Mouse (Mus musculus) layer of hippocampus, adult 9-11 months (tissue): ENCODE results near the gene Dis3.
"Not testable (repeated sequence)": the region's sequence is repeated elsewhere in the genome, so short reads cannot be mapped to it uniquely, and the experiment has no call there.

ENCODE experiments used
- DNase-seq: peaks from one replicate; pipeline ENCODE4 v3.0.0; 2022

The Dis3 gene

DNA sequence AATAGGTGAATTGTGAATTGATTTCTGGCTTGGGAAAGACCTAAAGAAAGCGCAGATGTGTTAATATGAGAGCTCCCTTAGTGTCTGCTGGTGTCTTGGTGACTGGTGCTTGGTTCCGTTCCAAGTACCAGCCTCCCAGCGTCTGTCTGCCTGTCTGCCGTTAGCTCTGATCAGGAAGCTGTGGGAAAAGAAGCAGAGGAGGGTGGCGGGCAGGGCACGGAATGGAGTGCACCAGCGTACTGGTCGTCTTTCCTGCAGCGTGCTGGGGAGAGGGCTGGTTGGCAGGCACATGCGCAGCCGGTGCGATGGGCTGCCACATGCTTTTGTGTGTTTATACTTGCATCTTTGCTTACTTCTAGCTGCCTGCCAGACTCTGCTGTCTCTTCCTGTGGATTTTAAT, 39.0 kb downstream of the Dis3 start:
- peak; percentile 62 for DNase-seq

- no peak for DNase-seq
These were observed 40.5 kb downstream of the Dis3 start for GRCm38 (mm10) chr14:99058959-99059586.

DNA sequence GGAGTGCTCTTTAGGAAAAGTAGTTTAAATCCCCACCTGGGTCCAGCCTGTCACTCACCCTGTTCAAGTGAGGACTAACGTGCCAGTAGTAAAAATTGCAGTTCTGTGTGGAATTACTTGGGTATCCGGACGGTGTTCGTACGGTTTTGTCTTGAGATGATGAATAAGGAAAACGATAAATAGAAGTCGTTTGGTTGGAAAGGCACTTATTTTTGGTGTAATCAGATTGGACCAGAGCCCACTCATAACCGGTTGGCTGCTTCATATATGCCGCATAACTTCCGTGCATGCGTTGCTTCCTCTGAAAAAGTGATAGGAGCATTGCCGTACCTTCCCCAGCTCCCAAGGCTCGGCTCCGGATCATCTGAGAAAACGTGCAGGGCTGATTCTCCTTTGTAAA, 52.8 kb downstream of the Dis3 start:
- DNase-seq, result no peak

GRCm38 (mm10) chr14:99046031-99046781, 53.4 kb downstream of the Dis3 start, which contains the start of the genes Mzt1 and Bora:
Gene Mzt1, minus strand, starts transcription at chr14:99046134.
Gene Bora, plus strand, starts transcription at chr14:99046222.
- DNase-seq, result peak; percentile 90

- DNase-seq, result peak; percentile 17
These were observed 54.1 kb downstream of the Dis3 start for GRCm38 (mm10) chr14:99045378-99046030.

DNA sequence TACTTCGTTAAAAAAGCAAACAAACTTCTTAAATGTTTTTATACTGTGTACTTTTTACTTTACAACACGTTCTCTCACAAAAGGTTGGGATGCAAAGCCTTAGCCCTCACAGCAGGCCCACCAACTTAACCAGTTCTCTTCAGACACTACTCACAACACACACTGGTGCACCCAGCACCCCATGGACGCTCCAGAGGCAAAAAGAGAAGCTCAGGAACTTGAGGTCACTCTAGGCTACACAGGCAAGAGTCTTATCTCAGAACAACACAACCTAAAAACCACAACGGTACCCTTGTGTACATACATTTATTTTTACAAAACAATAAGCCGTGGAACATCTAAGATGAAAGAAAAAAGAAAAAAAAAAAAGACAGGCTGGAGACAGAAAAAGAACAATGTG, 54.9 kb downstream of the Dis3 start:
- DNase-seq, result no peak

DNA sequence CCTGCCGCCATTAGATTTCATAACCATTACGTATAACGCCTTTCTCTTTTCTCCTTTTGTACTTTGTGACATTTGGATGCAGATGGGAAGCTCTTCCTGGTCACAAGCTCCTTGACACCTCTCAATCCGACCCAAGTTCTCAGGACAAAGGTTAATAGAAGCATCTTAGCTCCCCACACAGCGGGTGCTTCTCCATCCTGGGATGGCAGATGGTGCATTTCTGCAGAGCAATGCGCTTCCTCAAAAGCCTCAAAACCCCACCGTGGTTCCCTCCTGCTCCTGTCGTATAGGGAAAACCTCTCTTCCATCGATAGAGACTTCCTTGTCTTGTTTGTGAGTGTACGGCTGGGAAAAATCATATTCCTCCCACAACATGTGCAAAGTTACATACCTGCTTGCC, 55.5 kb downstream of the Dis3 start:
- DNase-seq, result no peak

- DNase-seq, result peak; percentile 37
These were observed 56.1 kb downstream of the Dis3 start for GRCm38 (mm10) chr14:99043499-99043898.

- DNase-seq, result no peak
These were observed 58.2 kb downstream of the Dis3 start for GRCm38 (mm10) chr14:99041416-99041815.

DNA sequence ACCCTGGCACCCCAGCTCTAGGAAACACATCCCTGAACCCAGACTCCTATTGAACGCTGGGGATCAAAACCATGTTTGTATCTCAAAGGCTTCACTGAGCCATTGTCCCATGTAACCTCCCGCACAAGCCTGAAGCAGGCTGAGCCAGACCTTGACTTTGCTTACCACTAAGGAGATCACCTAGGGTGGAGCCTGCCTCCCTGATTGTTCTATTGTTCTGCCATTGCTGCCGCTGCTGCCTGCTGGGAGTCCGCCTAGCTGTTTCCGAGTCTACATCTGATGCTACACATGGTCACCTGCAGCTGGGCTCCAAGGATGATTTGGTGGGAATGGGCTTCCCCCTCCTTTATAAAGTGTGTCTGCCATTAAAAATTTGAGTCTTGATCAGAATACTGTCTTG, 60.3 kb downstream of the Dis3 start:
- DNase-seq, result not testable (repeated sequence)

GRCm38 (mm10) chr14:99037703-99038102, 61.9 kb downstream of the Dis3 start:
- no peak for DNase-seq

- DNase-seq, result no peak
These were observed 63.5 kb downstream of the Dis3 start for GRCm38 (mm10) chr14:99036039-99036438.

- DNase-seq, result not testable (repeated sequence)
These were observed 64.7 kb downstream of the Dis3 start for GRCm38 (mm10) chr14:99034851-99035250.

DNA sequence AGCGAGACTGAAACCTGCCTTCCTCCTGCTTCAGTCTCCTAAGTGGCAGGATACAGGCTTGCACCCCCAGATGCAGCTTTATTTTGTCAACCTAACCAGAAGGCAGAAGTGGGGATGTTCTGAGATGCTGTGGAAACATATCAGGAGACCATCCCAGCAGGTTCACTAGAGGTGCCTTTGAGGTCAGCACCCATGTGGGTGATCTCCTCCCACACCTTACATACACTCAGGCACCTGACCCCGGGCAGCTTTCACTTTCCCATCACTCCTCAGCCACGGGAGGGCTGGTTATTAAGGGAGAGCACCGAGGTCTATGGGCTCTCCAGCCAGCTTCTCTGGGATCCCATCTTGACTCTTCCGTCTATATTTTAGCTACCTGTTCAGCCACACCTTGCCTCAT, 67.0 kb downstream of the Dis3 start:
- DNase-seq, result no peak

GRCm38 (mm10) chr14:99031337-99031873, 68.2 kb downstream of the Dis3 start:
- DNase-seq, result no peak

- DNase-seq, result no peak
These were observed 69.6 kb downstream of the Dis3 start for GRCm38 (mm10) chr14:99029987-99030386.
